Mouse (Mus musculus): Measurements from ENCODE around the gene Ubxn11.

DNA sequence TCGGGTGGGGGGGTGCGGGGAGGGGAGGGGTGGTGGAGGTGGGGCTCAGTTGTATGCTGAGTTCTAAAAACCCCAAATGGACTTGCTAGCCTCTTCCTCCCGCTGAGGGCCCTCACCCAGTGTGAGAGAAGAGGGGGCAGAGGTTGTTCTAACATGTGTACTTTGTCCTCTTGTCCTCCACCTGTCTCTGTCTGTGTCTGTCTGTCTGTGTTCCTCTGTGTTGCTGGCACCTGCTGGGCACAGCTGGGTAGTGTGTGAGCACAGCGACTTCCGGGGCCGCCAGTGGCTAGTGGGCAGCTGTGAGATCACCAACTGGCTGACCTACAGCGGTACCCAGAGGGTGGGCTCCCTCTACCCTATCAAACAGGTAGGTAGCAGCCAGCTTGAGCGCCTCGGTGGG lies 13.3 kb upstream of the Ubxn11 start:
- TF ChIP-seq CTCF (IDR thresholded peaks at IDR 0.05; ENCODE audit: borderline replicate concordance, control insufficient read depth, extremely low read depth, insufficient read depth, low read length, poor library complexity) (no peak), POLR2A (IDR thresholded peaks at IDR 0.05; ENCODE audit: control insufficient read depth, extremely low read depth, insufficient read depth, low read length, poor library complexity) (no peak)

Data from thymus, adult 2 months (tissue).